Mouse (Mus musculus) granulocyte monocyte progenitor cell, adult 5-6 weeks (primary cell): ENCODE measurements around the gene Ccdc134. TPM values are rescaled to one million over a fixed set of nuclear protein-coding genes. Genes with fewer than 3 reads are reported as not detected.

Source experiments
- ATAC-seq: replicated peaks from 2 replicates; pipeline ENCODE4 v1.8.0; 2016; ENCODE audit warnings: mild to moderate bottlenecking, moderate TSS enrichment, inconsistent platforms; ENCODE audit not compliant: poor library complexity, severe bottlenecking
- total RNA-seq, 2 experiments: library from RNA; stranded (forward) in 1 of 2; stranded (reverse) in 1 of 2; fragments of 200-712, 200-1000 nt in 1 of 2; fragments of >200 nt in 1 of 2; fragmentation: Nextera tagmentation in 1 of 2; gene quantifications; 2 replicates each; pipeline ENCODE4 v1.2.3; 2014 to 2017

The Ccdc134 gene
- total RNA-seq, 2 experiments from 2014 or later = 11.0 to 17.2 TPM

- 0 out of 2 replicates have a peak, but pooled peaks have one; percentile 21 for ATAC-seq
Measured at GRCm38 (mm10) chr15:82166240-82167100, 38.7 kb downstream of the Ccdc134 start.

- no peak for ATAC-seq
Measured at GRCm38 (mm10) chr15:82167201-82168168, 39.8 kb downstream of the Ccdc134 start.

- ATAC-seq = no peak
Measured at GRCm38 (mm10) chr15:82169671-82170070, 41.9 kb downstream of the Ccdc134 start.

- no peak for ATAC-seq
Measured at GRCm38 (mm10) chr15:82170437-82171377, 43.0 kb downstream of the Ccdc134 start.

DNA sequence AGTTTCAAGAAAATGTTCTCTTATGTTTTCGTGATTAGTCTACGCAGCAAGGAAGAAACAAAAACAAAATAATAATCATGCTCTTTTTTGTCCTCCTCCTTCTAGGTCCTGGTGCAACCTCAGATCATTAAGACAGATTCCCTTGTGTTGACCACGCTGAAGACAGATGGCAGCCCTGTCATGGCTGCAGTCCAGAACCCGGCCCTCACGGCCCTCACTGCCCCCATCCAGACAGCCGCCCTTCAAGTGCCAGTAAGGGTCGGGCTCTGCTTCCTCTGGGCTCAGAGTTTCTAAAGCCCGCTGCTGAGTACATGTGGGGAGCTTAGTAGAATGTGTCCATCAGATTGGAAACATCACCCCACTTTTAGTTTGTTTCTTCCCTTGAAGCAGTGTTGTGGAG is 44.9 kb downstream of the Ccdc134 start:
- no peak for ATAC-seq

DNA sequence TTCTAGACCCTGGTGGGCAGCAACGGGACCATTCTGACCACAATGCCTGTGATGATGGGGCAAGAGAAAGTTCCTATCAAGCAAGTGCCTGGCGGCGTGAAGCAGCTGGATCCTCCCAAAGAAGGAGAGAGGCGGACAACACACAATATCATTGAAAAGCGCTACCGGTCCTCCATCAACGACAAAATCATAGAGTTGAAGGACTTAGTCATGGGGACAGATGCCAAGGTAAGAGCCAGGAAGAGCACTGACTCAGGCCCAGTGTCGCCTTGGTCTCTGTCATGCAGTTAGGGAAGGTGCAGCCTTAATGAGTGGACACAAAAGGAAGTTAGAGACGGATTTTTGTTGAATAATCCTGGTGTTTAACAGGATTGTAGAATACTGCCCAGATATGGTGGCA is 47.4 kb downstream of the Ccdc134 start:
- no peak for ATAC-seq

DNA sequence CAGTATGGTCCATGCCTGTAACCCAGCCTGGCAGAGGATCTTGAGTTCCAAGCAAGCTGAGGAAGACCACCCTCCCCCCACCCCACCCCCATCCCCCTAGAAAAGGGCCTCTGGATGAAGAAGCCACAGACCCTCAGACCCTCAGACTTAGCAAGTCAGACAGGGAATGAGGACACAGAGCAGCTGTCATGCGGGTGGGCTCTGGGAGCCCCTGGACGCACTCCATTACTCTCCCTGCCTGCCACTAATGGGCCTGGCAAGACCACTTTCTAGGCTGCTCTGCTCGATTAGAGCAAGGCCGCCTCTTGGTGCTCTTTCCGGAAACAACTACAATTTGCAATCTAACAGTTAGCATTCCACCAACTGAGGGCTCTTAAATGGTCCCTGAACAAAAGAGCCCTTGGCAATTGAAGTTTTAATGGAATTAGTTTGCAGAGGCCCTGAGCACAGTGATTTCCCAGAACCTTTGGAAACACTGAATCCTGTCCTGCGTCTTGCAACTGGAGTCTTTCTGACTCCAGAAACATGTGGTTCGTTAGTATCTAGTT is 50.1 kb downstream of the Ccdc134 start:
- no peak for ATAC-seq

GRCm38 (mm10) chr15:82181131-82181530 is 53.4 kb downstream of the Ccdc134 start:
- ATAC-seq = no peak

GRCm38 (mm10) chr15:82182311-82182710 is 54.6 kb downstream of the Ccdc134 start:
- no peak for ATAC-seq

DNA sequence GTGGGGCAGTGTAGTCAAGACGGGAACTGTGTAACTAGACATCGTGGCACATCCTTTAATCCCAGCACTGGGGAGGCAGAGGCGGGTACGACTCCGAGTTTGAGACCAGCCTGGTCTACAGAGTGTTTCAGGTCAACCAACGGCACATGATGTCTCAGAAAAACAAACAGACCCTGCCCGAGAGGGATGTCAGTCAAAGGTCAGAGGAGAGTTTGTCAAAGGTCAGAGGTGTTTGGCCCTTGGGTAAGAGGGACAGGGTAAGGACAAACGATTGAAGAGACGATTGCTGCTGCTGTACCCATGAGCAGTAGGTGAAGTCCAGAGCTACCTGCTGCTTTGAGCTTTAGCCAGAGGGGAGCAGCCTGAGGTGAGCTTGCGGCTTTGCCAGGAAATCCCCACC is 55.9 kb downstream of the Ccdc134 start:
- ATAC-seq = no peak

GRCm38 (mm10) chr15:82184183-82184582 is 56.5 kb downstream of the Ccdc134 start:
- no peak for ATAC-seq

DNA sequence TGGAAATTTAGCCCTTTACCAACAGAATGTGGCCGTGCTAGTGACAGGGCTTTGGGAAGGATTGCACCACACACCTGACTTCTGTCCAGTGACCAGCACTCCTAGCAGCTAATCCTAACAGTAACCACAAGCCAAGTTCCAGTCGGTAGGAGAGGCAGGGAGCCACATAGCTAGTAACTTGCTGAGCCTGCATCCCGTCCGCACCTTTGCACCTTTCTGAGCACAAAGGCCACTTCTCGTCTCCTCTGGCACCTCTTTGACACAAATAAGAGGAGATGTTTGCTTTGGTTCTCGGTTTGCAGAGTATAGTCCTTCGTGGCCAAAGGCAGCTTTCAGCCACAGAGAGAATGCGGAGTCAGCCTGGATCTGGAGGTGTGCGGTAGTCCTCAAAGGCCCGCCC is 56.9 kb downstream of the Ccdc134 start:
- ATAC-seq = no peak

- ATAC-seq = no peak
Measured at GRCm38 (mm10) chr15:82185062-82185783, 57.5 kb downstream of the Ccdc134 start.

DNA sequence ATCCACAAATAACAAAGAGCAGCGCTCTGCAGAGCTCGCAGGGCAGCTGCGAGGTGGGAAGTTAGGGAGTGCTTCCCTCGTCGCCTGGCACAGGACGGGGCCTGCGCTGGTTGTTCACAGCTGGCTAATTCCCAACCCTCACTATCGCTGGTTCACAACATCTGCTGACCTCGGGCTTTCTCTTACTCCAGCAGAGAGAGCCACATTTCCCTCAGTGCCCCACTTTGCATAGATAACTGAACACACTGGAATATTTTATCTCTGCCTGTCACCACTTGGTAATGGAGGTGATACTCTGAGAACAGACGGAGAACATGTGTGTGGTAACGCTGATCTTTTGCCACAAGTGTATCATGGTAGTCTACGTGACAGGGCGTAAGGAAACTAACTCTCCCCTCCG is 58.4 kb downstream of the Ccdc134 start:
- no peak for ATAC-seq

DNA sequence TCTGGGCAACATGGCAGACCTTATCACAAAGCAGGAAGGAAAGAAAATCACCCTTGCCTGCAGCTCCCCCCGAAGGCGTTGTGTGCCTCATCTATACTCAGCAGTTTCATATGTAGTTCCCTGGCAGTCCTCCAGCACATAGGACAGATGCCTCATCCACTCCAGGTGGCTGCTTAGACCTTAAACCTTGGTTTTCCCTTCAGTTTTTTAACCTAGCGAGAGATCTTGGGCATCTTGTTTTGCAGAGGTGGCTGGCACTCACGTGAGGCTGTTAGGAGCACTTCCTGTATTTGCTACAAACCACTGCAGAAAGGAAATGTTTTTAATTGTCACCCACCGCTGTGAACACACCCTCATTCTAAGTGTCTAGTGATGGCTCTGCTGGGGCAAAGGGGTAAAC is 59.2 kb downstream of the Ccdc134 start:
- peak; percentile 69 for ATAC-seq

DNA sequence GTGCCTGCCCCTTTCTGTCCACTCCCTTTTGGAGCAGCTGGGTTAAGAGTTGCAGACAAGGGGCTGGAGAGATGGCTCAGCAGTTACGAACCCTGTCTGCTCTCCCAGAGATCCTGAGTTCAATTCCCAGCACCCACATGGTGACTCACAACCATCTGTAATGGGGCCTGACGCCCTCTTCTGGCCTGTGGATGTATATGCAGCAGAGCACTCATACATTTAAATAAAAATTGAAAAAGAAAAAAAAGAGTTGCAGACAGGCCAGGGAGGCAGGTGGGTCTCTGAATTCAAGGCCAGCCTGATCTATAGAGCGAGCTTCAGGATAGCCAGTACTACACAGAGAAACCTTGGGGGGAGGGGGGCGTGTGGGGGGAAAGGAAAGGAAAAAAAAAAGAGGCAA is 59.7 kb downstream of the Ccdc134 start:
- ATAC-seq = no peak

DNA sequence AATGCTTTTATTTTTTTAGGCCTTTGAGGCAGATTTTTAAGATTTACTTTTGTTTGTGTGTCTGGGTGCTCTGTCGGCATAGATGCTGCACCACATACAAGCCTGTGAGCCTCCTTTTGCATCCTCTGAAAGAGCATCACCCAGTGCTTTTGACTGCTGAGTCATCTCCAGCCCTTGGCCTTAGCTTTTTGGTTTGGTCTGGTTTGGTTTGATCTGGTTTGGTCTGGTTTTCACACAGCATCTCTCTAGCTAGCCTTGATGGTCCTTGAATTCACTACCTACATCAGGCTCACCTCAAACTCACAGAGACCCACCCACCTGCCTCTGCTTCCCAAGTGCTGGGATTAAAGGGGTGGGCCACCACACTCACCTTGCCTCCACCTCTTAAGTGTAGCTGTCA is 60.2 kb downstream of the Ccdc134 start:
- ATAC-seq = no peak

- ATAC-seq = 0 out of 2 replicates have a peak, but pooled peaks have one; percentile 50
Measured at GRCm38 (mm10) chr15:82188481-82189240, 60.9 kb downstream of the Ccdc134 start.
